Mouse (Mus musculus) activated CD4-positive, CD25-positive, alpha-beta regulatory T cell, adult 4 months (primary cell): ENCODE measurements around the gene Bri3bp. TPM values are rescaled to one million over a fixed set of nuclear protein-coding genes. Genes with fewer than 3 reads are reported as not detected.
"Not testable (repeated sequence)": the region's sequence is repeated elsewhere in the genome, so short reads cannot be mapped to it uniquely, and the experiment has no call there.

ENCODE experiments used
- ATAC-seq: one replicate; pipeline ENCODE4 v1.8.0; 2017
- polyA plus RNA-seq, 2 experiments: library from polyadenylated mRNA; unstranded; fragments of 100-300 nt; shearing (Covaris generic); gene quantifications; one replicate each; pipeline ENCODE4 v1.2.1; 2017

Bri3bp gene
- 10 to 100 TPM; 13.7 to 14.3 TPM for polyA plus RNA-seq

GRCm38 (mm10) chr5:125441234-125442114 lies at the start of gene Bri3bp:
Bri3bp (plus strand) TSS chr5:125441568.
- ATAC-seq: peak; percentile 70

GRCm38 (mm10) chr5:125391609-125392008 lies 49.8 kb upstream of the Bri3bp start:
- no peak for ATAC-seq

- ATAC-seq: not testable (repeated sequence)
Observed at GRCm38 (mm10) chr5:125392176-125392575, 49.2 kb upstream of the Bri3bp start.

- no peak for ATAC-seq
Observed at GRCm38 (mm10) chr5:125392618-125392976, 48.8 kb upstream of the Bri3bp start.

GRCm38 (mm10) chr5:125392977-125393621 lies 48.3 kb upstream of the Bri3bp start:
- ATAC-seq: peak; percentile 63

GRCm38 (mm10) chr5:125393622-125394603 lies 47.5 kb upstream of the Bri3bp start:
- ATAC-seq: peak; percentile 59

- ATAC-seq: no peak
Observed at GRCm38 (mm10) chr5:125395008-125395407, 46.4 kb upstream of the Bri3bp start.

- ATAC-seq: no peak
Observed at GRCm38 (mm10) chr5:125400903-125401302, 40.5 kb upstream of the Bri3bp start.

- no peak for ATAC-seq
Observed at GRCm38 (mm10) chr5:125402476-125402875, 38.9 kb upstream of the Bri3bp start.

GRCm38 (mm10) chr5:125402991-125403390 lies 38.4 kb upstream of the Bri3bp start:
- ATAC-seq: no peak

- no peak for ATAC-seq
Observed at GRCm38 (mm10) chr5:125403481-125404465, 37.6 kb upstream of the Bri3bp start.

- no peak for ATAC-seq
Observed at GRCm38 (mm10) chr5:125404536-125404902, 36.8 kb upstream of the Bri3bp start.

GRCm38 (mm10) chr5:125404903-125405545 lies 36.3 kb upstream of the Bri3bp start:
- peak; percentile 3 for ATAC-seq

- ATAC-seq: peak; percentile 69
Observed at GRCm38 (mm10) chr5:125405546-125406248, 35.7 kb upstream of the Bri3bp start.

- peak; percentile 67 for ATAC-seq
Observed at GRCm38 (mm10) chr5:125406322-125407016, 34.9 kb upstream of the Bri3bp start.

- no peak for ATAC-seq
Observed at GRCm38 (mm10) chr5:125407020-125407830, 34.1 kb upstream of the Bri3bp start.

GRCm38 (mm10) chr5:125407910-125408575 lies 33.3 kb upstream of the Bri3bp start:
- no peak for ATAC-seq

- peak; percentile 7 for ATAC-seq
Observed at GRCm38 (mm10) chr5:125408842-125409241, 32.5 kb upstream of the Bri3bp start.
